Mouse (Mus musculus): ENCODE results near the gene Hmgb1.

Gene Hmgb1

GRCm38 (mm10) chr5:149184844-149185186, 526 bp upstream of the Hmgb1 start:
- DNase-seq: peak; percentile 62

GRCm38 (mm10) chr5:149183721-149184103, 577 bp downstream of the Hmgb1 start:
- no peak for DNase-seq

- no peak for DNase-seq
These were observed 1.2 kb downstream of the Hmgb1 start for GRCm38 (mm10) chr5:149183122-149183521.

- no peak for DNase-seq
These were observed 2.0 kb downstream of the Hmgb1 start for GRCm38 (mm10) chr5:149182186-149182870.

- no peak for DNase-seq
These were observed 4.5 kb downstream of the Hmgb1 start for GRCm38 (mm10) chr5:149179826-149180225.

- no peak for DNase-seq
These were observed 6.2 kb downstream of the Hmgb1 start for GRCm38 (mm10) chr5:149178095-149178494.

- no peak for DNase-seq
These were observed 8.6 kb downstream of the Hmgb1 start for GRCm38 (mm10) chr5:149175736-149176135.

- DNase-seq: no peak
These were observed 9.8 kb downstream of the Hmgb1 start for GRCm38 (mm10) chr5:149174527-149174926.

GRCm38 (mm10) chr5:149172246-149172645, 12.0 kb downstream of the Hmgb1 start:
- DNase-seq: no peak

GRCm38 (mm10) chr5:149170841-149171588, 13.3 kb downstream of the Hmgb1 start:
- DNase-seq: no peak

- no peak for DNase-seq
These were observed 15.5 kb downstream of the Hmgb1 start for GRCm38 (mm10) chr5:149168816-149169215.

GRCm38 (mm10) chr5:149168051-149168450, 16.2 kb downstream of the Hmgb1 start:
- DNase-seq: no peak

GRCm38 (mm10) chr5:149166011-149166410, 18.3 kb downstream of the Hmgb1 start:
- no peak for DNase-seq

- DNase-seq: peak; percentile 14
These were observed 19.4 kb downstream of the Hmgb1 start for GRCm38 (mm10) chr5:149164881-149165280.

- no peak for DNase-seq
These were observed 21.4 kb downstream of the Hmgb1 start for GRCm38 (mm10) chr5:149162890-149163289.

- DNase-seq: no peak
These were observed 23.8 kb downstream of the Hmgb1 start for GRCm38 (mm10) chr5:149160469-149160868.

GRCm38 (mm10) chr5:149159021-149159420, 25.3 kb downstream of the Hmgb1 start:
- no peak for DNase-seq

GRCm38 (mm10) chr5:149156886-149157563, 27.3 kb downstream of the Hmgb1 start:
- DNase-seq: no peak

GRCm38 (mm10) chr5:149152774-149153155, 31.5 kb downstream of the Hmgb1 start:
- DNase-seq: no peak

GRCm38 (mm10) chr5:149152063-149152773, 32.1 kb downstream of the Hmgb1 start:
- DNase-seq: no peak

GRCm38 (mm10) chr5:149150882-149151281, 33.4 kb downstream of the Hmgb1 start:
- no peak for DNase-seq

GRCm38 (mm10) chr5:149147386-149148000, 36.8 kb downstream of the Hmgb1 start:
- DNase-seq: no peak

- no peak for DNase-seq
These were observed 37.6 kb downstream of the Hmgb1 start for GRCm38 (mm10) chr5:149146691-149147090.
